Mouse (Mus musculus) myocyte (in vitro differentiated cells): ENCODE measurements around the gene Dysf.

ENCODE experiments used
- CEBPB ChIP-seq: IDR thresholded peaks from 2 replicates; pipeline ENCODE4 v1.6.1; 2011; ENCODE audit warnings: mild to moderate bottlenecking, moderate library complexity; ENCODE audit not compliant: poor library complexity, insufficient read depth, severe bottlenecking
- E2F4 ChIP-seq: IDR thresholded peaks from one replicate; pipeline ENCODE4 v1.6.1; 2011; ENCODE audit warnings: mild to moderate bottlenecking, control low read depth, moderate library complexity; ENCODE audit not compliant: insufficient read depth
- MAX ChIP-seq: IDR thresholded peaks from one replicate; pipeline ENCODE4 v1.6.1; 2011; ENCODE audit warnings: low read depth, mild to moderate bottlenecking, control low read depth
- MYOD1 ChIP-seq, 3 experiments: IDR thresholded peaks; one replicate each; pipeline ENCODE4 v1.6.1; 2011; ENCODE audit warnings: control low read depth in 2 of 3, low read depth in 2 of 3, mild to moderate bottlenecking in 2 of 3, moderate library complexity in 1 of 3; ENCODE audit not compliant: insufficient read length in 2 of 3, control insufficient read depth in 1 of 3
- POLR2A ChIP-seq: IDR thresholded peaks from one replicate; pipeline ENCODE4 v1.6.1; 2011; ENCODE audit warnings: low read depth, mild to moderate bottlenecking, control low read depth, moderate library complexity; ENCODE audit not compliant: insufficient read length
- POLR2AphosphoS2 ChIP-seq: IDR thresholded peaks from one replicate; pipeline ENCODE4 v1.6.1; 2011; ENCODE audit warnings: low read depth, control low read depth; ENCODE audit not compliant: insufficient read length
- TCF12 ChIP-seq: IDR thresholded peaks from one replicate; pipeline ENCODE4 v1.6.1; 2011; ENCODE audit warnings: mild to moderate bottlenecking, control low read depth; ENCODE audit not compliant: poor library complexity, insufficient read depth, severe bottlenecking
- USF1 ChIP-seq: IDR thresholded peaks from one replicate; pipeline ENCODE4 v1.6.1; 2011; ENCODE audit warnings: low read depth, mild to moderate bottlenecking, control low read depth, moderate library complexity

GRCm38 (mm10) chr6:84213101-84213500 is 204.7 kb downstream of the Dysf start:
- TF ChIP-seq MAX, result no peak
- TF ChIP-seq POLR2A, result no peak
- TF ChIP-seq TCF12, result no peak
- peak in 1 of 3 experiments; percentile 25 for TF ChIP-seq MYOD1 (IDR thresholded peaks at IDR 0.05; ENCODE audit: control insufficient read depth in 1 of 3, insufficient read length in 2 of 3, low read depth in 2 of 3)
- no peak for TF ChIP-seq USF1
- TF ChIP-seq E2F4, result no peak
- no peak for TF ChIP-seq POLR2AphosphoS2
- no peak for TF ChIP-seq CEBPB
